In genomic region chr13:65241627-65242318, GRCm38 (mm10) we compare ENCODE assay signal across 8 mouse cellular contexts. TPM values are rescaled to one million over a fixed set of nuclear protein-coding genes. Genes with fewer than 3 reads are reported as not detected.
DNase-seq lines count a peak whose midpoint lies in the region; ATAC-seq and TF ChIP-seq lines count a peak whose summit lies in the region.

No protein-coding gene starts in this region.

- 3% methylated on average over 51 of the region's 51 CpGs for WGBS in kidney, adult 2 months
- 3% methylated on average over 50 of the region's 51 CpGs for WGBS in limb, embryonic 10.5 days
- 3% methylated on average over 51 of the region's 51 CpGs for WGBS in midbrain, embryonic 13.5 days

- peak; percentile 10 for DNase-seq in kidney, adult 2 months
- DNase-seq in kidney, adult 18-20 months, result no peak
- peak; percentile 47 for DNase-seq in G1E (ENCODE audit: low spot score)
- DNase-seq in limb, embryonic 10.5 days (ENCODE audit: low spot score), result peak; percentile 55
- DNase-seq in thymus, postnatal 10 days (ENCODE audit: low spot score in 2 of 2), result peak; percentile 27 to 65
- DNase-seq in kidney, adult 8-10 months, result no peak

- H3K4me3 ChIP-seq in kidney, adult 2 months (ENCODE audit: insufficient read depth, low read depth, low read length), result peak overlapping the region; percentile 66
- H3K4me3 ChIP-seq in G1E (ENCODE audit: low read depth, low read length), result peak overlapping the region; percentile 97
- peak overlapping the region; percentile 88 for H3K4me3 ChIP-seq in limb, embryonic 10.5 days
- H3K4me3 ChIP-seq in midbrain, embryonic 13.5 days (replicated peaks), result peak overlapping the region; percentile 65

- no peak for TF ChIP-seq CTCF in kidney, adult 2 months (conservative IDR thresholded peaks at IDR 0.05; ENCODE audit: insufficient read depth, insufficient read length, low read depth, low read length)
- no peak for TF ChIP-seq CTCF in G1E (IDR thresholded peaks at IDR 0.05; ENCODE audit: low read depth, low read length)

- H3K9me3 ChIP-seq in G1E (replicated peaks), result peaks cover 35% of the 10 kb centered on the region
- H3K9me3 ChIP-seq in limb, embryonic 10.5 days (replicated peaks), result peaks cover 3% of the 10 kb centered on the region; the same call in 1 of the 2 replicates
- H3K9me3 ChIP-seq in midbrain, embryonic 13.5 days, result peaks cover 38% of the 10 kb centered on the region

- no peaks in the 10 kb centered on the region for H3K27me3 ChIP-seq in kidney, adult 2 months (replicated peaks; ENCODE audit: control insufficient read depth, insufficient read depth, low read length)
- no peaks in the 10 kb centered on the region; the same call in 1 of the 2 replicates for H3K27me3 ChIP-seq in G1E (ENCODE audit: insufficient read depth, low read length)
- H3K27me3 ChIP-seq in limb, embryonic 10.5 days (ENCODE audit: low read depth, poor library complexity, severe bottlenecking), result no peaks in the 10 kb centered on the region
- no peaks in the 10 kb centered on the region for H3K27me3 ChIP-seq in midbrain, embryonic 13.5 days

- H3K27ac ChIP-seq in kidney, adult 2 months (ENCODE audit: insufficient read depth, low read depth, low read length), result no peak overlapping the region
- H3K27ac ChIP-seq in limb, embryonic 10.5 days, result peak overlapping the region; percentile 90
- peak overlapping the region; percentile 91 for H3K27ac ChIP-seq in midbrain, embryonic 13.5 days

- no peak for ATAC-seq in G1E (ENCODE audit: extremely low read depth, insufficient number of reproducible peaks, low FRiP score, poor library complexity, severe bottlenecking)
- ATAC-seq in erythroblast, adult 5-6 weeks (replicated peaks; ENCODE audit: low FRiP score, poor library complexity, severe bottlenecking), result peak; percentile 63
- ATAC-seq in midbrain, embryonic 13.5 days, result no peak

- no peak for TF ChIP-seq POLR2A in kidney, adult 2 months (IDR thresholded peaks at IDR 0.05; ENCODE audit: low read depth, low read length)

- H3K9ac ChIP-seq in midbrain, embryonic 13.5 days (replicated peaks), result peak overlapping the region; percentile 70

- H3K36me3 ChIP-seq in kidney, adult 2 months (ENCODE audit: control insufficient read depth, insufficient read depth, low read length), result no peaks in the 10 kb centered on the region
- peaks cover 31% of the 10 kb centered on the region for H3K36me3 ChIP-seq in G1E (replicated peaks)
- H3K36me3 ChIP-seq in limb, embryonic 10.5 days, result peaks cover 33% of the 10 kb centered on the region
- peaks cover 21% of the 10 kb centered on the region for H3K36me3 ChIP-seq in midbrain, embryonic 13.5 days

- H3K4me2 ChIP-seq in midbrain, embryonic 13.5 days (replicated peaks), result peak overlapping the region; percentile 96

- no peaks in the 10 kb centered on the region for H3K4me1 ChIP-seq in kidney, adult 2 months (ENCODE audit: control insufficient read depth, insufficient read depth, low read length)
- H3K4me1 ChIP-seq in G1E (ENCODE audit: insufficient read depth, low read depth, low read length), result peaks cover 28% of the 10 kb centered on the region
- H3K4me1 ChIP-seq in limb, embryonic 10.5 days, result peaks cover 16% of the 10 kb centered on the region
- peaks cover 17% of the 10 kb centered on the region for H3K4me1 ChIP-seq in midbrain, embryonic 13.5 days (replicated peaks)

RNA-seq across cellular contexts. Expression of gene Gm10775, which starts 17.6 kb away (rescaled TPM):
- polyA plus RNA-seq in kidney, adult 2 months (2012; rRNA removed), result not detected in 2 replicates
- total RNA-seq in G1E (2014; fragmentation: Nextera tagmentation) (not detected in 2 replicates), G1E (2017) (0.11 TPM in 1 of 2 replicates, not detected in the other)
- 0.04 and 0.12 TPM in 2 replicates for polyA plus RNA-seq in G1E (2012)
- not detected in 2 replicates for total RNA-seq in erythroblast, adult 5-6 weeks (2015; ENCODE audit: low replicate concordance)
- total RNA-seq in erythroblast, adult 5-6 weeks (2017; ENCODE audit: low replicate concordance), result not detected in 2 replicates
- polyA plus RNA-seq in limb, embryonic 10.5 days (2016; fragmentation: Nextera tagmentation; extraction: Ambion mirVana), result not detected in 2 replicates
- polyA plus RNA-seq in midbrain, embryonic 13.5 days (2015; fragmentation: Nextera tagmentation; extraction: Ambion mirVana), result not detected in 2 replicates

RNA-seq across cellular contexts. Expression of gene Nlrp4f, which starts 36.0 kb away (rescaled TPM):
- 0.05 and 0.13 TPM in 2 replicates for polyA plus RNA-seq in kidney, adult 2 months (2012; rRNA removed)
- total RNA-seq in G1E (2014; fragmentation: Nextera tagmentation) (not detected in 2 replicates), G1E (2017) (0.05 and 0.17 TPM in 2 replicates)
- not detected in 2 replicates for polyA plus RNA-seq in G1E (2012)
- not detected in 2 replicates for total RNA-seq in erythroblast, adult 5-6 weeks (2015; ENCODE audit: low replicate concordance)
- total RNA-seq in erythroblast, adult 5-6 weeks (2017; ENCODE audit: low replicate concordance), result not detected in 2 replicates
- 0.10 TPM in 1 of 2 replicates, not detected in the other for polyA plus RNA-seq in limb, embryonic 10.5 days (2016; fragmentation: Nextera tagmentation; extraction: Ambion mirVana)
- polyA plus RNA-seq in midbrain, embryonic 13.5 days (2015; fragmentation: Nextera tagmentation; extraction: Ambion mirVana), result not detected in 2 replicates

RNA-seq across cellular contexts. Expression of gene Zfp369, which starts 36.8 kb away (rescaled TPM):
- 17.1 and 19.0 TPM in 2 replicates for polyA plus RNA-seq in kidney, adult 2 months (2012; rRNA removed)
- 71.3 and 76.9 TPM in 2 replicates for total RNA-seq in G1E (2014; fragmentation: Nextera tagmentation)
- total RNA-seq in G1E (2017), result 33.9 and 42.4 TPM in 2 replicates
- 4.3 and 4.6 TPM in 2 replicates for polyA plus RNA-seq in G1E (2012)
- total RNA-seq in erythroblast, adult 5-6 weeks (2015; ENCODE audit: low replicate concordance), result 10.6 and 11.1 TPM in 2 replicates
- 21.6 and 21.9 TPM in 2 replicates for total RNA-seq in erythroblast, adult 5-6 weeks (2017; ENCODE audit: low replicate concordance)
- polyA plus RNA-seq in limb, embryonic 10.5 days (2016; fragmentation: Nextera tagmentation; extraction: Ambion mirVana), result 12.7 and 16.6 TPM in 2 replicates
- polyA plus RNA-seq in midbrain, embryonic 13.5 days (2015; fragmentation: Nextera tagmentation; extraction: Ambion mirVana), result 20.5 and 22.1 TPM in 2 replicates

Comparison
In these comparisons a context has a peak if more than half of its experiments do, and no peak if none do; other contexts are left out.
1. DNase-seq: peak in kidney, adult 2 months (single experiment), G1E (single experiment), limb, embryonic 10.5 days (single experiment) and thymus, postnatal 10 days (2 of 2); none in kidney, adult 18-20 months (single experiment) and kidney, adult 8-10 months (0 of 2).
2. Peak in every context shown above with its lines, with median percentiles within 50 percentile points of each other: H3K4me3 ChIP-seq.